Mouse (Mus musculus) cortical plate, adult 2 months (tissue): Measurements from ENCODE around the gene Shisal2b.

Source experiments
- CTCF ChIP-seq: fragments of 200-500 bp; IDR thresholded peaks from 2 replicates; pipeline ENCODE4 v1.5.1; 2011; ENCODE audit warnings: mild to moderate bottlenecking, control low read depth, low read length; ENCODE audit not compliant: insufficient read depth; ENCODE audit errors: extremely low read depth
- POLR2A ChIP-seq: fragments of 200-500 bp; IDR thresholded peaks from 2 replicates; pipeline ENCODE4 v1.6.1; 2011; ENCODE audit warnings: mild to moderate bottlenecking, low read length, control low read depth; ENCODE audit not compliant: insufficient read depth; ENCODE audit errors: extremely low read depth

GRCm38 (mm10) chr13:104878508-104878907 is 14.8 kb upstream of the Shisal2b start:
- TF ChIP-seq CTCF (no peak), POLR2A (no peak)
